Mouse (Mus musculus) small intestine, adult 2 months (tissue): ENCODE results near the gene Zbtb12.

Experiments used
- CTCF ChIP-seq: fragments of 200-500 bp; IDR thresholded peaks from 2 replicates; pipeline ENCODE4 v1.5.1; 2012; ENCODE audit warnings: low read depth, mild to moderate bottlenecking, control low read depth, inconsistent platforms, low read length, moderate library complexity, mixed read lengths; ENCODE audit not compliant: insufficient replicate concordance, insufficient read length; ENCODE audit errors: extremely low read depth
- POLR2A ChIP-seq: fragments of 200-500 bp; IDR thresholded peaks from 2 replicates; pipeline ENCODE4 v1.6.1; 2012; ENCODE audit warnings: low read depth, mild to moderate bottlenecking, control low read depth, inconsistent platforms, low read length, moderate library complexity

GRCm38 (mm10) chr17:34844884-34845283, 34.4 kb upstream of the Zbtb12 start:
- TF ChIP-seq CTCF (no peak), POLR2A (no peak)
